Mouse (Mus musculus) hindbrain, embryonic 11.5 days (tissue): ENCODE data around the gene Defb13. TPM values are rescaled to one million over a fixed set of nuclear protein-coding genes. Genes with fewer than 3 reads are reported as not detected.

ENCODE experiments used
- ATAC-seq: fragments of 200-750 bp; cut with Nextera tagmentation; 2 replicates; pipeline ENCODE4 v1.8.0; 2017; ENCODE audit warnings: mild to moderate bottlenecking, moderate TSS enrichment, moderate library complexity; ENCODE audit not compliant: low FRiP score
- DNase-seq: peaks from one replicate; pipeline ENCODE4 v3.0.0-alpha.2; 2015; ENCODE audit warnings: low spot score
- H3K27ac ChIP-seq: fragments of 300-500 bp; sonication (generic); 2 replicates; pipeline ENCODE4 v1.5.1; 2014; ENCODE audit warnings: mild to moderate bottlenecking, low read depth, low read length
- H3K27me3 ChIP-seq: fragments of 300-500 bp; sonication (generic); 2 replicates; pipeline ENCODE4 v1.6.1; 2014; ENCODE audit warnings: mild to moderate bottlenecking, low read length, moderate library complexity, mixed read lengths; ENCODE audit not compliant: control insufficient read depth, insufficient read depth
- H3K36me3 ChIP-seq: fragments of 300-500 bp; sonication (generic); 2 replicates; pipeline ENCODE4 v1.6.1; 2014; ENCODE audit warnings: mild to moderate bottlenecking, low read length, moderate library complexity, mixed read lengths; ENCODE audit not compliant: control insufficient read depth, insufficient read depth
- H3K4me1 ChIP-seq: fragments of 300-500 bp; sonication (generic); replicated peaks from 2 replicates; pipeline ENCODE4 v1.6.1; 2014; ENCODE audit warnings: low read length, mixed read lengths; ENCODE audit not compliant: control insufficient read depth, insufficient read depth
- H3K4me2 ChIP-seq: fragments of 300-500 bp; sonication (generic); replicated peaks from 2 replicates; pipeline ENCODE4 v1.6.1; 2014; ENCODE audit warnings: mild to moderate bottlenecking, low read depth, low read length
- H3K4me3 ChIP-seq: fragments of 300-500 bp; sonication (generic); 2 replicates; pipeline ENCODE4 v1.5.1; 2014; ENCODE audit warnings: low read depth, low read length
- H3K9ac ChIP-seq: fragments of 300-500 bp; sonication (generic); 2 replicates; pipeline ENCODE4 v1.6.1; 2014; ENCODE audit warnings: low read depth, low read length
- H3K9me3 ChIP-seq: fragments of 300-500 bp; sonication (generic); 2 replicates; pipeline ENCODE4 v1.6.1; 2016; ENCODE audit warnings: low read length; ENCODE audit not compliant: control insufficient read depth
- WGBS: fragments of 180-500 bp; shearing (Covaris S2); extraction: QIAGEN DNeasy Blood & Tissue Kit; methylation state at CpG from one replicate; pipeline ENCODE4 v1.1.7; 2014; 5-methylcytosine and 5-hydroxymethylcytosine counted together
- polyA plus RNA-seq: library from polyadenylated mRNA; unstranded; fragments of >200 nt; fragmentation: Nextera tagmentation; extraction: Ambion mirVana; gene quantifications from 2 replicates; pipeline ENCODE4 v1.2.1, GENCODE M21; 2014

Gene Defb13
- polyA plus RNA-seq, 1 experiment from 2014 or later = not detected

DNA sequence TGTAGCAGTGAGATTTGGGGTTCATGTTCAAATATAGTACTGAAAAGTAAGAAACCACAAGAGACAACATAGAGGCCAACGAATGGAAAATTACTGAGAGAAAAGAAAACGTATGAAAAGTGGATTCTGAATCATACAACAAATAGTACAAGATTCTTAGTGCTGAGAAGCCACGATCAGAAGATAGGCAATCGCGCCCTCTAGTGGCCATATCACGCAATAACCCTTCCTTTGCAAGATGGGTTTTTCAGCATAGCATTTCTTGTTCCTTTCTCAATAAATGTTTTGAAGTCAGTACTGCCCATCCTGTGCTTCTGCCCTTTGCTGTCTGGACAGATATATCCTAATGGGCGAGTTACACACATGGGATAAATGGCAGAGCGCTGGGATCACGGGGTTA, 8.8 kb downstream of the Defb13 start:
- no peak overlapping the region for H3K4me2 ChIP-seq
- ATAC-seq = no peak

DNA sequence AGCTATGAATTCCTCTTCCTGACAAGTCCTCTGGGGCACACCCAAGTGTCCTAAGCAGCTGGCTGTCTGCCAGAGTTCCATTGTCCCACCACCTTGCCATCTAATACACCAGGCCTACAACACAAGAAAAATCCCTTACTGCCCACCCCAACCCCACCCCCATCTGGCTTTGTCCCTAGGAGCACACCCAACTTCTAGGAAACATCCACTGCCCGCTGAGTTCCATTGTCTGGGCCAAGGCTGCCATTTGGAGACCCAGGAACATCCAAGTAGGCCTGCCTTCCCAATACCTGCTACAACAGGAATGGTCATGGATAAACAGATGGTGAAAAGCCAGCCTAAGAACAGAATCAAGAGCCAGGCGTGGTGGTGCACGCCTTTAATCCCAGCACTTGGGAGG, 9.8 kb downstream of the Defb13 start:
- no peak for ATAC-seq
- Histone ChIP-seq H3K4me2 (no peak overlapping the region), H3K9me3 (no peaks in the 10 kb centered on the region), H3K27ac (no peak overlapping the region), H3K9ac (no peak overlapping the region), H3K27me3 (no peaks in the 10 kb centered on the region), H3K4me3 (no peak overlapping the region), H3K4me1 (no peaks in the 10 kb centered on the region), H3K36me3 (no peaks in the 10 kb centered on the region)
- WGBS = 80% methylated on average over 3 of the region's 3 CpGs
- no peak for DNase-seq

More for the DNA sequence above, 8.8 kb downstream of the Defb13 start:
- H3K36me3 ChIP-seq = no peaks in the 10 kb centered on the region
- H3K9me3 ChIP-seq = no peaks in the 10 kb centered on the region
- H3K9ac ChIP-seq = no peak overlapping the region
- no peaks in the 10 kb centered on the region for H3K4me1 ChIP-seq
- no peak overlapping the region for H3K4me3 ChIP-seq
- no peaks in the 10 kb centered on the region for H3K27me3 ChIP-seq
- peak; percentile 71 for DNase-seq
- H3K27ac ChIP-seq = no peak overlapping the region
- WGBS = 5% methylated on average over 9 of the region's 9 CpGs

DNA sequence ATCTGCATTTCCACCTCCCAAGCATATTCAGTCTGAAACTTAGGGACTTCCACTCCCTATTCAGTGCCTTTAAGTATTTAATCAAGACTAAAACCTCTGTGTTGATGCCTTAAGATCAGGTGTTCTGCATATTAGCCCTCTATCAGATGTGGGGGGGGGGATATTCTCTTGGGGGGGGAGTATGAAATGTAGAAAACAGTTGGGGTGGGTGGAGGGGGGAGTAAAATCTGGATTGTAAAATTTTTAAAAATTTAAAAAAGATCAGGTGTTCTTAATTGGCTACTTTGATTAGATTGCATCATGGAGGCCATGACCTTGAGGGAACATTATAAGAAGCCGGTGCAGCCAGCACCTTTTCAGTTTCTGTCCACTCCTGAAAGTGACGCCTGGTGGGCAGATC, 11.9 kb downstream of the Defb13 start, which contains the start of gene Fam90a1a:
Gene Fam90a1a (plus strand): TSS at position 301 of the 400 bp plus-strand sequence.
- no peak for ATAC-seq
- no peaks in the 10 kb centered on the region for H3K27me3 ChIP-seq
- H3K9ac ChIP-seq = no peak within 1 kb of the TSS
- no peak for DNase-seq
- no peaks in the 10 kb centered on the region for H3K9me3 ChIP-seq
- H3K4me3 ChIP-seq = no peak within 1 kb of the TSS
- H3K27ac ChIP-seq = no peak within 1 kb of the TSS
- no peak within 1 kb of the TSS for H3K4me2 ChIP-seq
- WGBS = 100% methylated on average over 2 of the region's 2 CpGs
- no peaks in the 10 kb centered on the region for H3K36me3 ChIP-seq
- H3K4me1 ChIP-seq = no peaks in the 10 kb centered on the region

DNA sequence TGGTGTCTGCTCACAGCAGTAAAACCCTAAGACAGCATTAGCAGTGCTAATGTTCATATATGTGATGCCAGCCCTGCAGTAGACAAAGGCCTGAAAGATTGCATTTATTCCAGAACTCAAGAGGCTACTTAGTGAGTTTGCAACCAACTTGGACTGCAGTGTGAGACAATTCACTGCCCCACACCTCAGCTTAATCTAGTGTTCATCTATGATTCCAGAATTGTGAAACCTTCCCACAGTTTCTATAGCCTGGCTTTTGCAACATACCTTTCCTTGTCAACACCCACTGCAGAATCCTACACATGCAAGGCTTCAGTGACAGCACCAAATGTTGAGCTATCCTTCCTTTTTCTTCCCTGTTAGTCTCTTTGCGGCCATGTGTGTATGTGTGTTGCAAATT, 20.1 kb downstream of the Defb13 start:
- 82% methylated on average over 1 of the region's 1 CpGs for WGBS
- H3K4me1 ChIP-seq = no peaks in the 10 kb centered on the region
- no peak overlapping the region for H3K27ac ChIP-seq
- no peak overlapping the region for H3K9ac ChIP-seq
- no peaks in the 10 kb centered on the region for H3K27me3 ChIP-seq
- no peak for ATAC-seq
- DNase-seq = no peak
- no peaks in the 10 kb centered on the region for H3K36me3 ChIP-seq
- H3K9me3 ChIP-seq = no peaks in the 10 kb centered on the region
- no peak overlapping the region for H3K4me2 ChIP-seq
- H3K4me3 ChIP-seq = no peak overlapping the region

DNA sequence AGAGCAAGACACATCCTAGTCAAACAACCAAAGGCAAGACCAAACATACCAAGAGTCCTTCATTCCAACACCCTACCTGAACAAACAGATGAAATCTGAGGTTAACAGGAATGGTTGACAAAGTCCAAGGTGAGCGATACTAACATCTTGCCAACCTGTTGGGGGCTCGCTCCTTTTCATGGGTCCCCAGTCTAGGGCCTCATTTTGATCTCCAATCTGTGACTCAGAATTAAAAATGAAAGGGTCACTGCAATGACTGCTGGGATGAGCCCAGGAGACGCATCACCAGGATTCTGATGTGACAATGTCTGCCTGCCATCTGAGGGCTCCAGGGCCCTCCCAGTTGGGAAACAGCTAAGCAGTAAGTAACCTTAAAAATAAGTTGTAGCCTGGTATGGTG, 22.9 kb downstream of the Defb13 start, which contains the start of gene Ccdc70:
Gene Ccdc70 (plus strand): TSS at position 301 of the 400 bp plus-strand sequence.
- Histone ChIP-seq H3K4me1 (no peaks in the 10 kb centered on the region), H3K36me3 (no peaks in the 10 kb centered on the region), H3K4me3 (no peak within 1 kb of the TSS), H3K27me3 (no peaks in the 10 kb centered on the region), H3K27ac (no peak within 1 kb of the TSS), H3K9ac (no peak within 1 kb of the TSS), H3K4me2 (no peak within 1 kb of the TSS), H3K9me3 (no peaks in the 10 kb centered on the region)
- ATAC-seq = no peak
- WGBS = 88% methylated on average over 3 of the region's 3 CpGs
- no peak for DNase-seq

DNA sequence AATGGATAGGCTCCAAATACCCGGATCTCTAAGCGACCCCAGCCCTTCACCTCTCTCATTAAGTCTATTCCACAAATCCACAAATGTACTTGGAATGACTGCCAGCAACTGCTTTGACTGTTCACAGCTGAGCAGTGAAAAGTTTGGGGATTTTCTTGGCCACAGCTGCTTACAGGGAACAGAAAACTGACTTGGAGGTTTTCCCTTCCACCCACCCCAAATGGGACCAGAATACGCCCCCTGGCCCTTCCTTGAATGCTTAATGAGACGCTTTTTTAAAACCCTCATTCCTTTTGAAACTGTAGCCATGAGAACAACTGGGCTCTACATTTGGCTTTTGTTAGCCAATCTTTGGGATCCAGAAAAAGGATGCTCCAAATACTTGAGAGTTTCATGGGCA, 31.6 kb downstream of the Defb13 start:
- Histone ChIP-seq H3K27me3 (no peaks in the 10 kb centered on the region), H3K4me2 (no peak overlapping the region), H3K4me1 (no peaks in the 10 kb centered on the region), H3K27ac (no peak overlapping the region), H3K36me3 (no peaks in the 10 kb centered on the region), H3K9me3 (no peaks in the 10 kb centered on the region), H3K9ac (no peak overlapping the region), H3K4me3 (no peak overlapping the region)
- ATAC-seq (no peak), DNase-seq (no peak)
- WGBS = 71% methylated on average over 4 of the region's 4 CpGs

DNA sequence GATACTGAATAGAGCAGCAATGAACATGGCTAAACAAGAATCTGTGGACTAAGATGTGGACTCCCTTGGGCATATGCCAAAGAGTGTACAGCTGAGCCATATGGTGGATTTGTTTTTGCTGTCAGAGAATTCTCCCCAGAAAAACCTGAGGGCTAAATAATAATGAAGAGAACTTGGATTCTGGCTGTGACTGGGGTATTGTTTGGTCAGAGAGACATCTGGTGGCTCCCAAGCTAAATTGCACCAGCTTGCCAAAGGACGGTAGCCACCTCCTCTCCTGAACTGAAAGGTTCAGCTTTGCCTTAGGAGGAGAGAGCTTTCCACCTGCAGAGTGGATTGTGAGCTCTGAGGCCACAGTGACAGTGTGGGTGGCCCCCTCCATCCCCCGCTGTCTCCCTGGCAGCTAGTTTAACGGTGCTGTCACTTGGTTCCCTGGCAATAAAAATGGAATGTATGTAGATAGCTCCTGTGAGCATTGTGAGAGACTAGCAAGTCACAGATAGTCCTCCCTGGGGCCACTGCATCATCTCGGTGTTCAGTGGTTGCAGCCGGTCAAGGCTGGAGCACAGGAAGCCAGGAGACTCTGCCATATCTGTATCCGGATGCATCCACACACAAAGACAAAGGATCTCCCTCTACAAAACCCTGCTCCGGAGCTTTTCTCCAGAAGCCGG, 35.2 kb downstream of the Defb13 start:
- Histone ChIP-seq H3K4me2 (no peak overlapping the region), H3K27me3 (no peaks in the 10 kb centered on the region), H3K36me3 (no peaks in the 10 kb centered on the region), H3K9me3 (no peaks in the 10 kb centered on the region), H3K4me1 (no peaks in the 10 kb centered on the region), H3K9ac (no peak overlapping the region), H3K4me3 (no peak overlapping the region), H3K27ac (no peak overlapping the region)
- peak; percentile 24 for DNase-seq
- ATAC-seq = peak; percentile 49
- 63% methylated on average over 8 of the region's 8 CpGs for WGBS

DNA sequence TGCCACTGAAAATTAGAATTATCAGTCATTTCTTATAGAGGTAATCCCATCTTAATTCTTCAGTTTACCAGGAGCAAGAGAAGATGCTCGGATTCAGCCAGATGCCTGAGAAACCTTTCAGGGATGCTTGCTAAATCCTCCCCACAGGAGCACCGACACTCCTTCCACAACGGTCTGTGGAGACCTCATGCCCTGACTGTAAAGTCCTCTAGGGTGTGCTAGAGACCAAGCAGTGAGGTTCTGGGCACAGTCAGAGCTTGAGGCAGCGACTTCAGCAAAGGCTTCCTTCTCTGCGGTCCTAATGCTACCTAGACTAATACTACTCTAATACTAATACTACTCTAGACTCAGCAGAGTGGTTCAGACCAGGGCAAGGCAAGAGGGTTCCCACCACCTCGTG, 45.6 kb downstream of the Defb13 start:
- ATAC-seq (no peak), DNase-seq (peak; percentile 34)
- H3K36me3 ChIP-seq = no peaks in the 10 kb centered on the region
- no peaks in the 10 kb centered on the region for H3K9me3 ChIP-seq
- no peak overlapping the region for H3K9ac ChIP-seq
- H3K27ac ChIP-seq = no peak overlapping the region
- 22% methylated on average over 6 of the region's 6 CpGs for whole genome bisulfite sequencing
- H3K4me1 ChIP-seq = no peaks in the 10 kb centered on the region
- no peak overlapping the region for H3K4me2 ChIP-seq
- no peaks in the 10 kb centered on the region for H3K27me3 ChIP-seq
- H3K4me3 ChIP-seq = no peak overlapping the region

DNA sequence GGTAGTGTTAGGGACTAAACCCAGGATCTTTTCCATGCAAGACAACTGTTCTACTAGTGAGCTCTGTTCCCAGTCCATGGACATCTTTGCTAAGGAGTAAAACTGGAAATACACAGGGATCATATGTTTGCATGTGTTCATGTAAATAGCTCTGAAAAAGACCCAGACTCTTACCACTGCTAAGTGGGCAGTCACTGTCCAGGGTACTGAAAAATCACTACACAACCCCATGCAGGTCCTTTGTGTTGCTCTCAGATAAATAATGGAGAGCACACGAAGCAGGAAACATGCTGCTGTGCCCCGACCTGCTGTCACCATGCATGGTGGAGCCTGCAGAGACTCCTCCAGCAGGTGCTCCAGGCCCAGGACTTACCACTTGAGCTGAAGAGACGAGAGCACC, 48.6 kb downstream of the Defb13 start:
- H3K9me3 ChIP-seq = no peaks in the 10 kb centered on the region
- DNase-seq (peak; percentile 8), ATAC-seq (no peak)
- H3K4me2 ChIP-seq = no peak overlapping the region
- 63% methylated on average over 3 of the region's 3 CpGs for WGBS
- no peak overlapping the region for H3K27ac ChIP-seq
- no peaks in the 10 kb centered on the region for H3K4me1 ChIP-seq
- no peak overlapping the region for H3K4me3 ChIP-seq
- no peaks in the 10 kb centered on the region for H3K36me3 ChIP-seq
- H3K27me3 ChIP-seq = no peaks in the 10 kb centered on the region
- H3K9ac ChIP-seq = no peak overlapping the region
